Mouse (Mus musculus) liver, embryonic 16.5 days (tissue): ENCODE results near the gene Ndufv3. TPM values are rescaled to one million over a fixed set of nuclear protein-coding genes. Genes with fewer than 3 reads are reported as not detected.

Source experiments
- ATAC-seq: fragments of 200-750 bp; cut with Nextera tagmentation; 2 replicates; pipeline ENCODE4 v1.8.0; 2017; ENCODE audit warnings: low read depth, mild to moderate bottlenecking, moderate number of reproducible peaks, moderate library complexity
- H3K27ac ChIP-seq: fragments of 300-500 bp; sonication (generic); 2 replicates; pipeline ENCODE4 v1.5.1; 2014; ENCODE audit warnings: mild to moderate bottlenecking, low read length
- H3K27me3 ChIP-seq: fragments of 300-500 bp; sonication (generic); 2 replicates; pipeline ENCODE4 v1.6.1; 2014; ENCODE audit warnings: low read depth, low read length, mixed read lengths; ENCODE audit not compliant: control insufficient read depth, insufficient read depth
- H3K36me3 ChIP-seq: fragments of 300-500 bp; sonication (generic); 2 replicates; pipeline ENCODE4 v1.6.1; 2014; ENCODE audit warnings: mild to moderate bottlenecking; ENCODE audit not compliant: control insufficient read depth, insufficient read depth
- H3K4me1 ChIP-seq: fragments of 300-500 bp; sonication (generic); 2 replicates; pipeline ENCODE4 v1.6.1; 2014; ENCODE audit warnings: low read depth, low read length, mixed read lengths; ENCODE audit not compliant: control insufficient read depth
- H3K4me2 ChIP-seq: fragments of 300-500 bp; sonication (generic); 2 replicates; pipeline ENCODE4 v1.6.1; 2014; ENCODE audit warnings: low read depth, low read length, mixed read lengths
- H3K4me3 ChIP-seq: fragments of 300-500 bp; sonication (generic); 2 replicates; pipeline ENCODE4 v1.5.1; 2014; ENCODE audit warnings: low read depth, mild to moderate bottlenecking, low read length
- H3K9ac ChIP-seq: fragments of 300-500 bp; sonication (generic); 2 replicates; pipeline ENCODE4 v1.6.1; 2014; ENCODE audit warnings: low read depth, low read length
- H3K9me3 ChIP-seq: fragments of 300-500 bp; sonication (generic); replicated peaks from 2 replicates; pipeline ENCODE4 v1.6.1; 2016; ENCODE audit warnings: low read length; ENCODE audit not compliant: control insufficient read depth
- WGBS: fragments of 180-500 bp; shearing (Covaris S2); extraction: QIAGEN DNeasy Blood & Tissue Kit; methylation state at CpG from one replicate; pipeline ENCODE4 v1.1.7; 2014; ENCODE audit not compliant: insufficient replicate concordance; 5-methylcytosine and 5-hydroxymethylcytosine counted together
- polyA plus RNA-seq: library from polyadenylated mRNA; unstranded; fragments of >200 nt; fragmentation: Nextera tagmentation; extraction: Ambion mirVana; gene quantifications from 2 replicates; pipeline ENCODE4 v1.2.1, GENCODE M21; 2015

Gene Ndufv3
- polyA plus RNA-seq: 169 and 174 TPM in 2 replicates

DNA sequence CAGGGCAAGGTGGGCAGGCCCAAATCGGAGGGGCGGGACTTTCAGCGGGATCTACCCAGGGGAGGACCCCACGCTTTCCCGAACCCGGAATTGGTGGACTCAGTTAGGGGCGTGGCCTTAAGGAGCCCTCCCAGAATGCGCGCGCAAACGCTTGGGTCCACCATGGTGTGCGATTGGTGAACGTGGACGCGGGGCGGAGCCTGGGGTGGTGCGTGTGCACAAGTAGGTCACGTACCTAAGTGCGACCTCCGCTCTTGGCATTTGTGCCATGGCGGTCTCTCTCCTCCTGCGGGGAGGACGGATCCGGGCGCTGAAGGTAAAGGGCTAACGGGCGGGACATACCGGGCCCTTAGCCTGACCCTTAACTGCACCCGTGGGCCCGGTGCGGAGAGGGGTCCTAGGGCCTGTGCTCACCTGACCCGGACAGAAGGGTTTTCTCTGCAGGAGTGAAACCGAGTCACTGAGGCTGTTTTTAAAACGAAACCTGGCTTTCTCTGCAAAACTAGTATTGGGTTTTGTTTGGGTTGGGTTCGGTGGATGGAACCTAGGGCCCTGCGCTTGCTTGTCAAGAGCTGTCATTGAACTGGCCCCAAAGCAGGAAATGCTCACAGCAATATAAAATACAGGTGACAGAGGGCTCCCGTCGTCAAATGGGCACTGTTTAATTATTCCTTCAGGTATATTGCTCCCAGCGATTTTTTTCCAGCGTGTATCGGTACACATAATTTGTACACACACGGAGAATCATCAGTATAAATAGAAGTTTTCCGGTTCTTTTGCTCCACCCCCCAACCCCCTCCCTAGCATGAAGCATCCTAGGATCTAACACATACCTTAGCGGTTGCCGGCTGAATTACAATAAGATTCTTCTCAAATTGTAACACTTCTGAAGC is at the start of gene Ndufv3, which contains the start of gene Wdr4:
TSS of gene Ndufv3 (plus strand) at position 170 of the 893 bp plus-strand sequence.
TSS of gene Wdr4 (minus strand) at position 35 of the 893 bp plus-strand sequence.
- under 1% methylated on average over 41 of the region's 45 CpGs for WGBS
- peak; percentile 96 for ATAC-seq
- peak within 1 kb of the TSS; percentile 81 for H3K4me3 ChIP-seq

DNA sequence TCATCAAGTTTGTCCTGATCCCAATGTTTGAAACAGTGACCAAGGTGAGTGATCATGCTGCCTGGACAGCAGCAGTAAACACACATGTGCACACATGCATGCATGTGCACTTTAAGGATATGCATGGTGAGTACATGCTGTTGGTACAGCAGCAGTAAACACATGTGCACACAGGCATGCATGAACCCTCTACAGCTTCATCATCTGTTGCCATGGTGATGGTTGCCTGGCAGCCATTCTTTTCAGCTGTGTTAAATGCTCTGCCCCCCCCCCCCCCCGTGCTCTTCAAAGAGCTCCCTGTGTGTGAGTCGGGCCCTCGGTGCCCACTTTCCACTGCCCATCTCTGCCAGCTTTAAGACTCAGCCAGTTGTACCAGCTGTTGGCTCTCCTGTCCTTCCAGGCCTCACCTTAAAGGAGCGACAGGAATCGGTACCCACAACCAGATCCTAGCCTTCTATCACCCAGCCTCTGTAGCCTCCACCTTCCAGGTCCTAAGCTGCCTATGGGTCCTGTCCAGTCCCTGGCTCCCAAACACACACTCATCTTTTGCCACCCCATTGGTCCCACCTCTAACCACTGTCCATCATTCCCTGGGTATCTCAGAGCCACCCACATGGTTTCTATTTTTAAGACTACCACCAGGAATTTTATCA is 49.0 kb upstream of the Ndufv3 start:
- Histone ChIP-seq H3K4me2 (no peak overlapping the region), H3K9me3 (no peaks in the 10 kb centered on the region), H3K4me3 (no peak overlapping the region), H3K4me1 (no peaks in the 10 kb centered on the region), H3K9ac (no peak overlapping the region), H3K27me3 (no peaks in the 10 kb centered on the region), H3K36me3 (no peaks in the 10 kb centered on the region; the same call in 1 of the 2 replicates), H3K27ac (no peak overlapping the region)
- 65% methylated on average over 5 of the region's 5 CpGs for WGBS
- no peak for ATAC-seq

More for the DNA sequence above, at the start of gene Ndufv3, which contains the start of gene Wdr4:
- Histone ChIP-seq H3K27ac (peak within 1 kb of the TSS; percentile 69), H3K9ac (peak within 1 kb of the TSS; percentile 77), H3K4me1 (peaks cover 13% of the 10 kb centered on the region), H3K9me3 (no peaks in the 10 kb centered on the region), H3K27me3 (no peaks in the 10 kb centered on the region), H3K4me2 (peak within 1 kb of the TSS; percentile 86), H3K36me3 (no peaks in the 10 kb centered on the region)

DNA sequence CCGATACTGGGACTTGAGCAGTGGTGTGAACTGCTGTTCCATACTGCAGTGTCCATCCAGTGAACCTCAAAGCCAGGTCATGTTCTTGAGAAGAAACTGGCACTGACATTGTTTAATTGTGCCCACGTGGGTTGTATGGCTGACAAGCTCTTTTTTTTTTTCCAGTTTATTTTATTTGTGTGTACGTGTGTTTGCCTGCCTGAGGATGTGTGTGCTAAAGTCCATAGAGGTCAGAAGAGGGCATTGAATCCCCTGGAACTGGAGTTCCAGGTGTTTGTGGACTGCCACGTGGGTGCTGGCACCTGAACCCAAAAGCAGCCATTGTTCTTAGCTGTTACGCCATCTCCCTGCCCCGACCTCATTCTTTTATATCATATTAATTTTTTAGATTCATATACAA is 45.5 kb upstream of the Ndufv3 start:
- peak; percentile 45; the same call in 1 of the 2 replicates for ATAC-seq
- H3K9ac ChIP-seq: no peak overlapping the region
- no peak overlapping the region for H3K4me2 ChIP-seq
- no peaks in the 10 kb centered on the region for H3K27me3 ChIP-seq
- H3K36me3 ChIP-seq: no peaks in the 10 kb centered on the region
- no peak overlapping the region for H3K27ac ChIP-seq
- WGBS: 54% methylated on average over 6 of the region's 6 CpGs
- no peak overlapping the region for H3K4me3 ChIP-seq
- no peaks in the 10 kb centered on the region for H3K9me3 ChIP-seq
- peaks cover 3% of the 10 kb centered on the region; the same call in 1 of the 2 replicates for H3K4me1 ChIP-seq

DNA sequence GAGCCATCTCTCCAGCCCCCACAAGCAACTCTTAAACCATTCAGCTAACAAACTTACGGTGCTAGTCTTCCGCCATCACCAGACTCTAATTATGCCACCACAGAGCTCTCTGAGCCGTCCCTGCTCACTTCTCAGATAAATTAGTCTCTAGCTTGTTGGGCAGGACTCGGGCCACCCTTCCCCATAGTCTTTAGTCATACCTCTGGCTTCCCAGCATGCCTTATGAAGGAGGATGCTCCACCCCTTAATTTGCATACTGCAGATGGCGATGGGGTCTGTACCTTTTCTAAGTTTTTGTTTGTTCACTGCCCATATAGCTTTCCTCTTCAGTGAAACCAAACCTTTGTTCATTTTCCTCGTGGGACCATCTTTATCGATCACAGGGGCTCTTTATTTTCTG is 41.3 kb upstream of the Ndufv3 start:
- Histone ChIP-seq H3K4me1 (peaks cover 3% of the 10 kb centered on the region; the same call in 1 of the 2 replicates), H3K9ac (no peak overlapping the region), H3K27ac (no peak overlapping the region), H3K36me3 (no peaks in the 10 kb centered on the region), H3K9me3 (no peaks in the 10 kb centered on the region), H3K4me3 (no peak overlapping the region), H3K4me2 (no peak overlapping the region), H3K27me3 (no peaks in the 10 kb centered on the region)
- WGBS: 62% methylated on average over 7 of the region's 7 CpGs
- ATAC-seq: no peak

DNA sequence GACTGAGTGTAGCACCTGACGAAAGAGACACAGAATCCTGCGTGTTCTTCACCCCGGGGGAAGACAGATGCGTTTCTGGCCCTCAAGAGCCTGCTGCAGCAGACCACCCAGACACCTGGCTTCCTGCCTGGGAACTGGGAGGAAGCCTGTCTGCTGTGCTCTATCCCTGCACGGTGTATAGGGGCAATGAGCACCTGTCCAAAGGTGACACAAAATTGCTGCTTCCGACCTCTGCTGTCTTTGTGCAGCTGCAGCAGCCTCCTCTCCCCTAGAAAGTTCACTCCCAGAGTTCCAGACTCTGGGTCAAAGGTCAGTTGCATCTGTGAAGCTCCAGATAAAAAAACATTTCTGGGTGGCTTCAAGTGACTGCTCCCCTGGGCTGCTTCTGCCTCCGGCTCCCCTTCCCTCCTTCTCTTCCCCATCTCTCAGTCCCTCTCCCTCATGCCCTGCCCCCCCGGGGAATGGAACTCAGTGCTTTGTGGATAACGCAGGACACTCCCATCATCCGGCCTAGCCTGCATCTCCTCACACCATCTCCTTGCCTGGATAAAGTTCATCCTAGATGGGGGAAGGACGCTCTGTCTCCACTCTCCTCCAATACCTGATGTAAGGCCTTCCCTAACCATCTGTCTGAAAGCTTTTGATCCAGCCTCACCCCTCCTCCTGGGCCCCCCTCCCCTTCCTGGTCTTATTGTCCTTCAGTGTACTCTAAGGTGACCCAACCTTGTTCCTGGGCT is 40.6 kb upstream of the Ndufv3 start:
- 0 out of 2 replicates have a peak, but pooled peaks have one; percentile 32 for ATAC-seq
- Histone ChIP-seq H3K4me2 (no peak overlapping the region), H3K4me1 (peaks cover 3% of the 10 kb centered on the region; the same call in 1 of the 2 replicates), H3K9ac (no peak overlapping the region), H3K36me3 (no peaks in the 10 kb centered on the region), H3K27ac (no peak overlapping the region), H3K4me3 (no peak overlapping the region), H3K27me3 (no peaks in the 10 kb centered on the region), H3K9me3 (no peaks in the 10 kb centered on the region)
- 52% methylated on average over 11 of the region's 11 CpGs for WGBS

DNA sequence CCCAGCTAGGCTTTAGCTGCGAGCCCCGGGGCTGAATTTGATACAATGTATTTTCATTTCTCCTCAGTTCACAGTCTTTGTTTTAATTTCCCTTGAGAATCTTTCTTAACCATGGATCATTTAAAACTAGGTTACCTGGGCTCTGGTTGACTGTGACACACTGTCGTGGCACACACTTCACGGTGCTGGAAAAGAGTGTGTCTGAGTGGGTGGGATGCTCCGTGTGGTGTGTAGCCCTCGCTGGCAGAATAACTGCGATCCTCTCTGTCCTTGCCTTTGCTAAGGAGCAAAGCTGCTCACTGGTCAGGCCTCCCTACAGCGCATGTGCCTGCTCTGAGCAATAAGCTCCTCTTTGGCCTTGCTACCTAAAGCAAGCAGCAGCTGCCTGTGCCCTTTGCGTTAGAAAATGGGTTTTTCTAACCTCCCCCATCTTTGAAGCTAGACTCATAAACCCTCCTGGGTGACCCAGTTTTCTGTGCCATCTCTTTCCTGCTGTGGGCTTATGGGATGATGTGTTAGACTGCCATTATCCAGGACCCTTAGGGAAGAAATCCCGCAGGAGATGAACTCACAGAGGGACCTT is 33.2 kb upstream of the Ndufv3 start:
- no peaks in the 10 kb centered on the region for H3K27me3 ChIP-seq
- no peaks in the 10 kb centered on the region for H3K36me3 ChIP-seq
- H3K9me3 ChIP-seq: no peaks in the 10 kb centered on the region
- no peak overlapping the region for H3K27ac ChIP-seq
- H3K4me2 ChIP-seq: no peak overlapping the region
- no peak overlapping the region for H3K9ac ChIP-seq
- no peak for ATAC-seq
- no peak overlapping the region for H3K4me3 ChIP-seq
- H3K4me1 ChIP-seq: no peaks in the 10 kb centered on the region; the same call in 1 of the 2 replicates
- WGBS: 67% methylated on average over 10 of the region's 10 CpGs

DNA sequence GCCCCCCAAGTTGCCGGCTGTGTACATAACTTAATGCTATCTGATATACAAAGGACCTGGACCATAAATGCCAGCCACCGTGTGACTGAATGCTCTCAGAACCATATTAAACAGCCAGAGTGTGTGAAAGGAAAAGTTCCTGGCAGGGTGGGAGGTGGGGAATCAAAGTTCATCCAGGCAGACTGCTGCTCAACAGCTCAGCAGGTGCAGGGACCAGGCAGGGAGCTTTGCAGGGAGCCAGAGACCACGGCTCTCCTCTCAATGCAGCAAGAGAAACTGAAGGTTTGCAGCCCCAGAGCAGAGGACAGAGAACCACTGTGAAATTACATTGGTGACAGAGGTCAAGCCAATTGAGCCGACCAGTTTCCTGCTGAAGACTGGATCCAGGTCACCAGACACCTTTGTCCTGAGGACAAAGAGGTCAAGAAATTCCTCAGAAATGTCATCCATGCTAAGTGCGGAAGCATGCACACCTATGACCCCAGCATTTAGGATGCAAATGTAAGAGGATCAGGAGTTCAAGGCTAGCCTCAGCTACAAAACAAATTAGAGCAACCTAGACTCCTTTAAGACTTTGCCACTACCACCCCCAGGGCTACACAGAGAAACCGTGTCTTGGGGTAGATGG is 32.4 kb upstream of the Ndufv3 start:
- WGBS: 38% methylated on average over 6 of the region's 6 CpGs
- Histone ChIP-seq H3K4me3 (no peak overlapping the region), H3K27ac (no peak overlapping the region), H3K27me3 (no peaks in the 10 kb centered on the region), H3K9me3 (no peaks in the 10 kb centered on the region), H3K4me2 (no peak overlapping the region), H3K36me3 (no peaks in the 10 kb centered on the region), H3K9ac (no peak overlapping the region), H3K4me1 (no peaks in the 10 kb centered on the region; the same call in 1 of the 2 replicates)
- ATAC-seq: no peak

DNA sequence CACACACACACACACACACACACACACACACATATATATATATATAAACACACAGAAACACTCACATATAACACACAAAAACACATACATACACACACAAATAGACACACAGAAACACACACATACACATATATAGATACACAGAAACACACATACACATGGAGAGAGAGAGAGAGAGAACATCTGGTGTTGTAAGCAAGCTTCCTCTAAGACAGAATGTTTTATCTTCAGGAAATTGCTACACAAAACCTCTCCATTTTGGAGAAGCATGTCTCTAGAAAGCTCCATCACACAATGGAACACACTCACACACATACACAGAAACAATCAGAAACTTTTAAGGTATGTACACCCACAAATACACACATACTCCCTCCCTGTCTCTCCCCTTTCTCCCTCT is 28.6 kb upstream of the Ndufv3 start:
- no peak for ATAC-seq
- Histone ChIP-seq H3K4me2 (no peak overlapping the region), H3K9me3 (no peaks in the 10 kb centered on the region), H3K27ac (no peak overlapping the region), H3K4me1 (no peaks in the 10 kb centered on the region; the same call in 1 of the 2 replicates), H3K27me3 (no peaks in the 10 kb centered on the region), H3K4me3 (no peak overlapping the region), H3K36me3 (peaks cover 3% of the 10 kb centered on the region; the same call in 1 of the 2 replicates), H3K9ac (no peak overlapping the region)
